Mouse (Mus musculus) gastrocnemius, adult 18-20 months (tissue): ENCODE measurements at regions not wholly inside any gene's neighbourhood (a gene's known extent, or its start where the extent isn't known, plus 50 kb on each side); places are given as distances from the start of the nearest gene placed in this dataset.

Source experiments
- DNase-seq: peaks from one replicate; pipeline ENCODE4 v3.0.0; 2021; ENCODE audit warnings: low spot score

- DNase-seq = no peak
Observed at GRCm38 (mm10) chr8:8292577-8293247, 368.3 kb downstream of the Efnb2 start.

- DNase-seq = no peak
Observed at GRCm38 (mm10) chr8:8285876-8286275, 375.2 kb downstream of the Efnb2 start.

DNA sequence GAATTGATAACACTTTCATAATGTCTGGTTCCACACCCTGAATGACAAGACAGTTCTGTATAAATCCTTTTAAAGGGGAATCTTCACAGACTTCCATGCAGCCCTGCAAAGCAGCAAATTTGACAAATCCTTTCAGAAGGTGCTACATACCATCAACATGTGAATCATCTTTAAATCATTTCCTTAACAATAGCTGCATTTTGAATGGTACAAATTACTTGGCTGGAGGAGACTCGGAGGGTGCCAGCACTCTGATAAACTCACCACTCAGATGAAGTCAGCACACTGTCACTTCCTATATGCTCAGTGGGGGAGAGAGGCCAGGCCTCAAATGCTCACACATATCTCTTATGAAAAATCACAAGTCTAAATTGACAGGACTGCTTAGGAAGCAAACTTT is 386.1 kb downstream of the Efnb2 start:
- DNase-seq = no peak

- peak; percentile 20 for DNase-seq
Observed at GRCm38 (mm10) chr8:8274211-8274641, 386.8 kb downstream of the Efnb2 start.

GRCm38 (mm10) chr8:8258855-8259254 is 402.2 kb downstream of the Efnb2 start:
- no peak for DNase-seq

- no peak for DNase-seq
Observed at GRCm38 (mm10) chr8:8258231-8258638, 402.8 kb downstream of the Efnb2 start.

DNA sequence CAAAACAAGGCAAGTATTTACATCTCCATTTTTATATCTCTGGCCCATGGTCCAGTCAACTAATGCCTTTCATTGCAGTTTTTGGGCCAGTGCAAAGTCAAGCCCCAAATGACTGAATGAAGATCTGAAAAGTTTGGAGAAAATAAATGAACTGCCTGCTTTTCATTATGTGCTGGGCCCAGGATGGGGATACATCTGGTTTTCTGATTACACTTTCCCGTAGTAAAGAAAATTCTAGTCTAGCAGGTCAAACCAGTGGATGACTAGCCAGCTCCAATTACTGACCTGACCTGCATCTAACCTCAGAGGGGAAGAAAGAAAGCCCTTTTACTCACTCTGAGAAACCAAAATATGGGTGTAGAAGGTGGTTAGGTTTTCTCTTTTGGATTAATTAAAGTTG is 404.7 kb downstream of the Efnb2 start:
- DNase-seq = no peak

DNA sequence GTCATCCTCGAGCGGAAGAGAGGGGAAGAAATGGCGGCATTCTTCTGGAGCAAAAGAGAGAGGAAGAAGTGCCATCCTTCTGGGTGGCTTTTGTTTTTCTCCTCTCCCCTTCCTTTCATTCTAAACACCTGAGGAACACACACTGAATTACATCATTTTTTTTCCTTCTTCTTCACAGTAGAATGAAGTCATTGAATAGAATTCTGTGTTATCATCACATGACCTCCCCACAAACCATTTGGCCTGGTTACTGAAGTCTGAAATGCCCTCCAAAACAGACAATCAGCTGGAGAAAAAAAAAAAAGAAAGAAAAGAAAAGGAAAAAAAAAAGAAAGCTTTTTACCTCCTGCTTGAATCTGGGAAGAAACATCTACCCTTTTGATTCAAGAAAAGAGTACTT is 406.6 kb downstream of the Efnb2 start:
- DNase-seq = no peak

DNA sequence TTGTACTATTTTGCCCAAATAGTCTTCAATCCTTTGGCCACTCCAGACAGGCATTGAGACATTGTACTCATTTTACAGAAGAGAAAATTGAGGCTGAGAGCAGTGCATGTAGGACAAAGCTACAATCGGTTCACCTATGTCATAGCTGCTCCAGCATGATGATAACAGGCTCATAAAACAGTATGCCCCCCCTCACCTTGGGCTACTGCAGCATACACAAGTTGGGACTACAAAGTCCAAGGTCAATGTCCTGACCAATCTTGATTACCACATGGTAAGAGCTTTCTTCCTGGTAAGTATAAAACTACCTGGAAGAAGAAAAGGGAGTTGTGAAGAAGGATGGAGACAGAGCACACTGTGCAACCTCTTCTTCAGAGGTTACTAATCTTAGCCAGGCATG is 416.4 kb downstream of the Efnb2 start:
- DNase-seq = no peak

GRCm38 (mm10) chr8:8241755-8242501 is 419.1 kb downstream of the Efnb2 start:
- DNase-seq = no peak

DNA sequence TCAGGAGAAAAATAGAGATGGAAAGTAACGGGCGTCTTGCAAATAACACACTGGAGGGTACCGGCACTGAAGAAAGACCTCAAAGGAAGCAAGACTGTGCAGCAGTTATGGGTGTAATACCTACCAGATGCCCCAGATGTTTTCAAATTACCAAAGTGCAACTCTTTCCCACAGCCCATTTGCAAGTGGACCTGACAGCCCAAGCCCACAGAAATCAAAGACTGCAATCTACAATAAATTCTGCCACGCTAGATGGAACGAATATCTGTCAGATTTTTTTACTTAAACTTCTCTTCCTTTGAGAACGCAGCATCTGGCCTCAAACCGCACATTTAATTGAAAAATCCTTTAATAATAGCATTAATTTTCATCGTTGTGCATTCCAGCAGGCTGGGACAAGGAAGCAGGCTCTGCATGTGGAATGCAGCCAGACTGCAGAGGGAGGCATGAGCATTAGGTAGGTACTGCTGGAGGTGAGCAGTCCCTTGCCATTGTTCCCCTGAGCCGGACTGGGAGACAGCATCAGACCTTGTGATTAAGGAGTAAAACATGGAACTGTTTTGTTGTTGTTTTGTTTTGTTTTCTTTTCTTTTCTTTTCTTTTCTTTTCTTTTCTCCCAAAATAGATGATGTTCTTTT is 419.9 kb downstream of the Efnb2 start:
- DNase-seq = no peak

GRCm38 (mm10) chr8:8239489-8239888 is 421.6 kb downstream of the Efnb2 start:
- no peak for DNase-seq

DNA sequence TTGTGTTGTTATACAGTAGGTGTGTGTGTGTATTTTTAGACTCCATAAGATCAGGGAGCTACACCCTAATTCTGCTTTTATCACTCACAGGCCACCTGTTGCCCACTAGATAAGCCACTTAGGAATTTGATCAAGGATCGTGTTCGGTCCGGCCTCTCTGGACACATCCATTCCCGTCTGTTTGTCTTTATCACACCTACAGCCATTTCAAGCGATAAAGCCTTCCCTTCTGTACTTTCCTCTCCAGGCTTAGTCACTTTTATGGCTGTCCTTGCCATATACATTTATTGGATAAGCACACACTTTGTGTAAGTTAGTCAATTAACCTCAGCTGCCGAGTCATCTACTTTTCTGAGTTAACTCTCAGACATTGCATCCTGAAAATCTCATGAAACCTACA is 423.0 kb downstream of the Efnb2 start:
- DNase-seq = no peak

DNA sequence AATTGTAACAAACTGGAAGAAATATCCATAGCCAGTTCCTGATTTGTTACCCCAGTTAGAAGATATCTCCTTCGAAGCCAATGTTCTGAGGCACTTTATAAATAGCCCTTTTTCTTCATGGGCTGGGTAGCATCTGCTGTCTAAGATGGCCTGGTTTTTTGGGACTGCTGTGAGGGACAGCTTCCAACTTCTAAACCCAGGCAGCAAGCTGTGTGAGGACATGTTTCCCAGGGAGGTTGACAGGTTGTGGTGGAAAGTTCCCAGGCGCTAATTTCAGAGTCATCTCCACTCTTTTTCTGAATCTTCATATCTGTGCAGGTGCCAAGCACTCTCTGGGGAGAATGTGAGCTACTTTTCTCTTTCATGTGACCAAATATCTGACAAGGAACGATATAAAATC is 427.4 kb downstream of the Efnb2 start:
- DNase-seq = no peak

- no peak for DNase-seq
Observed at GRCm38 (mm10) chr8:8233156-8233555, 427.9 kb downstream of the Efnb2 start.

GRCm38 (mm10) chr8:8231996-8232632 is 428.9 kb downstream of the Efnb2 start:
- no peak for DNase-seq

- DNase-seq = no peak
Observed at GRCm38 (mm10) chr8:8231308-8231985, 429.6 kb downstream of the Efnb2 start.

GRCm38 (mm10) chr8:8225994-8226393 is 435.0 kb downstream of the Efnb2 start:
- no peak for DNase-seq

GRCm38 (mm10) chr8:8225175-8225830 is 435.7 kb downstream of the Efnb2 start:
- DNase-seq = peak; percentile 31

- DNase-seq = no peak
Observed at GRCm38 (mm10) chr8:8220395-8221031, 440.5 kb downstream of the Efnb2 start.
